Mouse (Mus musculus): ENCODE results near the gene Il6ra.

DNA sequence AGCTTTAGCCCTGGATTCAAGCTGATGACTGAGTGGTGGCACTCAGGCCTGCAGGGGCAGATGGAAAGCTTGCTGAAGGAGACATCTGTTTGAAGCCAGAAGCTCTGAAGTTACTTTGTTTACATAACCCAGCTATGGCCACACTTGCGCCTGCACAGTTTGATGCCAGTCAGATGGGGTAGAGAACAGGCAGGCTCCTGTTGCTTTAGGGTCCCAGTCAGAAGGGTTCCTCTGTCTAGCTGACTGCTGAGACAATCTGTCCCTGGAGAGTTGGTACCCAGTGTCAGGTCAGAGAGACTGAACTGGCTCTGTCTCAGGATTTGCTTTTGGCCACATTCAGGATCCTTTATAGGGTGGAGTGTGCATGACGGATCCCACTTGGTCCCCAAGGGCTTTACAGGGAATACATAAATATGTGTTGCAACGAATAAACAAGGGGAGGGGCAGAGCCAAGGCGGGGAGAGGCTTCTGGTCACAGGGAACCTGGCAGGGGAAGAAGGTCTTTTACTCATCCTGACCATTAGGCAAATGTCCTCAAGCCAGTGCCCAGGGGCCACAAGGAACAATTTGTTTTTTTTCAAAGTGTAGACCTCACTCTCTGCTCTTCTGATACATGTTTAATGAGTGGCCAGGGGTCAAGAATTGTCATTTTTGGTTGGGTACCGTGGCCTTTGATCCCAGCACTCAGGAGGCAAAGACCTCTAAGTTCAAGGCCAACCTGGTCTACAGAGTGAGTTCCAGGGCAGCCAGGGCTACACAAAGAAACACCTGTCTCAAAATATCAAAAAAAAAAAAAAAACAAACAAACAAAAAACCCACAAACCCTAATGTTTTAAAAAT is 3.1 kb downstream of the Il6ra start:
- TF ChIP-seq CTCF (IDR thresholded peaks at IDR 0.05; ENCODE audit: low read depth) (no peak), EP300 (IDR thresholded peaks at IDR 0.05; ENCODE audit: low read depth) (no peak)
